Mouse (Mus musculus) layer of hippocampus, postnatal 36 days (tissue): ENCODE results near the gene Edem3. TPM values are rescaled to one million over a fixed set of nuclear protein-coding genes. Genes with fewer than 3 reads are reported as not detected.
"Not testable (repeated sequence)": the region's sequence is repeated elsewhere in the genome, so short reads cannot be mapped to it uniquely, and the experiment has no call there.

Experiments
- DNase-seq, 2 experiments: peaks; one replicate each; pipeline ENCODE4 v3.0.0; 2022
- total RNA-seq, 2 experiments: library from RNA; stranded (reverse); gene quantifications; 2 replicates each; pipeline ENCODE4 v1.2.3; 2021

Gene Edem3
- total RNA-seq = 10 to 100 TPM; 40.6 to 41.1 TPM

GRCm38 (mm10) chr1:151754881-151755659, at the start of gene Edem3:
Gene Edem3 (plus strand): TSS chr1:151755371.
- DNase-seq = peak; percentile 98 to 99

- DNase-seq = peak; percentile 69 to 83
Measured at GRCm38 (mm10) chr1:151705723-151706396, 49.3 kb upstream of the Edem3 start.

GRCm38 (mm10) chr1:151706397-151706752, 48.8 kb upstream of the Edem3 start:
- DNase-seq = no peak

GRCm38 (mm10) chr1:151708966-151709733, 46.0 kb upstream of the Edem3 start:
- no peak for DNase-seq

- DNase-seq = no peak
Measured at GRCm38 (mm10) chr1:151709734-151710022, 45.5 kb upstream of the Edem3 start.

GRCm38 (mm10) chr1:151710424-151711055, 44.6 kb upstream of the Edem3 start:
- DNase-seq = no peak

GRCm38 (mm10) chr1:151711062-151711461, 44.1 kb upstream of the Edem3 start:
- no peak for DNase-seq

GRCm38 (mm10) chr1:151712664-151713063, 42.5 kb upstream of the Edem3 start:
- no peak for DNase-seq

GRCm38 (mm10) chr1:151713622-151714021, 41.5 kb upstream of the Edem3 start:
- DNase-seq = no peak

- no peak for DNase-seq
Measured at GRCm38 (mm10) chr1:151716024-151716710, 39.0 kb upstream of the Edem3 start.

GRCm38 (mm10) chr1:151717624-151718023, 37.5 kb upstream of the Edem3 start:
- DNase-seq = no peak

- DNase-seq = no peak
Measured at GRCm38 (mm10) chr1:151718575-151718974, 36.6 kb upstream of the Edem3 start.

- no peak for DNase-seq
Measured at GRCm38 (mm10) chr1:151719911-151720310, 35.3 kb upstream of the Edem3 start.

GRCm38 (mm10) chr1:151720566-151720965, 34.6 kb upstream of the Edem3 start:
- no peak for DNase-seq

GRCm38 (mm10) chr1:151721357-151721983, 33.7 kb upstream of the Edem3 start:
- DNase-seq = no peak

GRCm38 (mm10) chr1:151723771-151724170, 31.4 kb upstream of the Edem3 start:
- DNase-seq = no peak

GRCm38 (mm10) chr1:151725590-151725989, 29.6 kb upstream of the Edem3 start:
- no peak for DNase-seq

- no peak for DNase-seq
Measured at GRCm38 (mm10) chr1:151726358-151726757, 28.8 kb upstream of the Edem3 start.

GRCm38 (mm10) chr1:151728141-151728540, 27.0 kb upstream of the Edem3 start:
- no peak for DNase-seq

- no peak for DNase-seq
Measured at GRCm38 (mm10) chr1:151737146-151737545, 18.0 kb upstream of the Edem3 start.

GRCm38 (mm10) chr1:151741199-151741621, 14.0 kb upstream of the Edem3 start:
- DNase-seq = no peak

- DNase-seq = not testable (repeated sequence)
Measured at GRCm38 (mm10) chr1:151749894-151750293, 5.3 kb upstream of the Edem3 start.
